Comparison of ENCODE assay signal across 29 mouse cellular contexts in genomic region chr17:42690531-42690930, GRCm38 (mm10). TPM values are rescaled to one million over a fixed set of nuclear protein-coding genes. Genes with fewer than 3 reads are reported as not detected.
A peak's percentile ranks its signal among the peaks of the same experiment; 100 is the strongest.
DNase-seq lines count a peak whose midpoint lies in the region; ATAC-seq and TF ChIP-seq lines count a peak whose summit lies in the region.
"Had no signal": no experiment of that assay in that cellular context is flagged by ENCODE, and none has a peak within 500 bp of the region (broad histone marks: within the 10 kb centered on the region; RNA-seq: fewer than 3 reads in every experiment).

No protein-coding gene starts in this region.

- H3K36me3 ChIP-seq in stomach, embryonic 14.5 days (ENCODE audit: control insufficient read depth, insufficient read depth, low read length), result no peaks in the 10 kb centered on the region
- no peaks in the 10 kb centered on the region for H3K36me3 ChIP-seq in stomach, postnatal 0 days (ENCODE audit: control insufficient read depth, insufficient read depth, low read length)
- H3K36me3 ChIP-seq: embryonic facial prominence, embryonic 15.5 days; forebrain, embryonic 12.5 days; forebrain, embryonic 15.5 days; G1E; hindbrain, embryonic 12.5 days; hindbrain, embryonic 15.5 days had no signal

- H3K27ac ChIP-seq in stomach, embryonic 14.5 days (ENCODE audit: low read length), result no peak overlapping the region
- H3K27ac ChIP-seq in stomach, postnatal 0 days (replicated peaks), result 0 out of 2 replicates have a peak overlapping the region, but pooled peaks have one; percentile 35
- H3K27ac ChIP-seq: embryonic facial prominence, embryonic 15.5 days; forebrain, embryonic 12.5 days; forebrain, embryonic 15.5 days; hindbrain, embryonic 12.5 days; hindbrain, embryonic 15.5 days had no signal

- peak; percentile 57 for DNase-seq in urinary bladder, postnatal 14 days (ENCODE audit: low spot score)
- DNase-seq in urinary bladder, adult 2 months (ENCODE audit: low spot score), result no peak
- DNase-seq in fat pad, adult 2 months (ENCODE audit: extremely low read depth, low read depth, low spot score), result peak; percentile 36
- no peak for DNase-seq in stomach, postnatal 0 days (ENCODE audit: low spot score)
- DNase-seq in spleen, postnatal 14 days (ENCODE audit: low spot score in 2 of 2), result no peak
- DNase-seq: adrenal gland, adult 2 months; adrenal gland, postnatal 14 days; B cell, adult 2 months; cerebellum, adult 11-12 months; cerebellum, adult 8-10 months; cerebellum, postnatal 10 days; cerebellum, postnatal 36 days; embryo, embryonic 11 days; gastrocnemius, postnatal 25 days; heart, adult 11 months had no signal

- WGBS in stomach, embryonic 14.5 days, result 82% methylated on average over 8 of the region's 8 CpGs
- 64% methylated on average over 8 of the region's 8 CpGs for WGBS in stomach, postnatal 0 days

- no peak overlapping the region for H3K4me3 ChIP-seq in stomach, embryonic 14.5 days (ENCODE audit: low read depth, low read length)
- H3K4me3 ChIP-seq in stomach, postnatal 0 days (ENCODE audit: low read depth, low read length), result no peak overlapping the region
- H3K4me3 ChIP-seq: embryonic facial prominence, embryonic 15.5 days; forebrain, embryonic 12.5 days; forebrain, embryonic 15.5 days; hindbrain, embryonic 12.5 days; hindbrain, embryonic 15.5 days had no signal

- no peak overlapping the region for H3K9ac ChIP-seq in stomach, embryonic 14.5 days (replicated peaks; ENCODE audit: low read depth, low read length)
- H3K9ac ChIP-seq in stomach, postnatal 0 days (ENCODE audit: low read length), result no peak overlapping the region
- H3K9ac ChIP-seq: embryonic facial prominence, embryonic 15.5 days; forebrain, embryonic 12.5 days; forebrain, embryonic 15.5 days; hindbrain, embryonic 12.5 days; hindbrain, embryonic 15.5 days had no signal

- no peak for TF ChIP-seq EP300 in stomach, postnatal 0 days (optimal IDR thresholded peaks at IDR 0.05)

- TF ChIP-seq CTCF in stomach, postnatal 0 days (IDR thresholded peaks at IDR 0.05; ENCODE audit: low read depth), result no peak

- no peaks in the 10 kb centered on the region for H3K27me3 ChIP-seq in stomach, embryonic 14.5 days (ENCODE audit: control insufficient read depth, insufficient read depth, low read length)
- no peaks in the 10 kb centered on the region for H3K27me3 ChIP-seq in stomach, postnatal 0 days (ENCODE audit: control insufficient read depth, insufficient read depth, low read length)
- H3K27me3 ChIP-seq: embryonic facial prominence, embryonic 15.5 days; forebrain, embryonic 12.5 days; forebrain, embryonic 15.5 days; hindbrain, embryonic 12.5 days; hindbrain, embryonic 15.5 days; Patski had no signal

- H3K9me3 ChIP-seq in stomach, embryonic 14.5 days (ENCODE audit: control insufficient read depth, low read depth, low read length), result no peaks in the 10 kb centered on the region
- H3K9me3 ChIP-seq in stomach, postnatal 0 days (ENCODE audit: control insufficient read depth, low read length), result no peaks in the 10 kb centered on the region
- H3K9me3 ChIP-seq: embryonic facial prominence, embryonic 15.5 days; forebrain, embryonic 12.5 days; forebrain, embryonic 15.5 days; hindbrain, embryonic 12.5 days; hindbrain, embryonic 15.5 days had no signal

- ATAC-seq in stomach, embryonic 14.5 days (ENCODE audit: insufficient number of reproducible peaks, insufficient read depth, low FRiP score, low read depth), result peak; percentile 33; the same call in 1 of the 2 replicates
- 0 out of 2 replicates have a peak, but pooled peaks have one; percentile 26 for ATAC-seq in stomach, postnatal 0 days (ENCODE audit: low FRiP score, low TSS enrichment)
- ATAC-seq in granulocyte monocyte progenitor cell, adult 5-6 weeks (replicated peaks; ENCODE audit: poor library complexity, severe bottlenecking), result no peak
- ATAC-seq: forebrain, embryonic 15.5 days; Patski had no signal

- H3K4me2 ChIP-seq in stomach, embryonic 14.5 days (replicated peaks; ENCODE audit: low read depth, low read length), result no peak overlapping the region
- H3K4me2 ChIP-seq in stomach, postnatal 0 days (replicated peaks; ENCODE audit: low read depth), result no peak overlapping the region
- H3K4me2 ChIP-seq: embryonic facial prominence, embryonic 15.5 days; forebrain, embryonic 12.5 days; forebrain, embryonic 15.5 days; heart, embryonic 11.5 days; hindbrain, embryonic 12.5 days; hindbrain, embryonic 15.5 days had no signal

- no peaks in the 10 kb centered on the region for H3K4me1 ChIP-seq in stomach, embryonic 14.5 days (ENCODE audit: control insufficient read depth, insufficient read depth, low read length)
- H3K4me1 ChIP-seq in stomach, postnatal 0 days (replicated peaks; ENCODE audit: control insufficient read depth, insufficient read depth), result no peaks in the 10 kb centered on the region
- H3K4me1 ChIP-seq: embryonic facial prominence, embryonic 15.5 days; forebrain, embryonic 12.5 days; forebrain, embryonic 15.5 days; hindbrain, embryonic 12.5 days; hindbrain, embryonic 15.5 days had no signal

RNA-seq across cellular contexts. Expression of gene Adgrf4, which starts 1.6 kb away (rescaled TPM):
- polyA plus RNA-seq in urinary bladder, adult 2 months (2012; rRNA removed), result 2.2 and 2.8 TPM in 2 replicates
- 0.20 and 0.27 TPM in 2 replicates for polyA plus RNA-seq in stomach, embryonic 14.5 days (2014; fragmentation: Nextera tagmentation; extraction: Ambion mirVana)
- 13.9 and 15.2 TPM in 2 replicates for polyA plus RNA-seq in stomach, postnatal 0 days (2015; fragmentation: Nextera tagmentation; extraction: Ambion mirVana)
- total RNA-seq in granulocyte monocyte progenitor cell, adult 5-6 weeks (2014; fragmentation: Nextera tagmentation), result not detected in 2 replicates
- total RNA-seq in granulocyte monocyte progenitor cell, adult 5-6 weeks (2017), result not detected in 2 replicates
- total RNA-seq: CH12.LX; G1E; hematopoietic stem cell, adult 5-6 weeks had no signal
- polyA plus RNA-seq: embryonic facial prominence, embryonic 11.5 days; forebrain, embryonic 12.5 days; G1E; heart, postnatal 0 days had no signal

RNA-seq across cellular contexts. Expression of gene Adgrf2, which starts 51.4 kb away (rescaled TPM):
- polyA plus RNA-seq in urinary bladder, adult 2 months (2012; rRNA removed), result 0.16 and 0.18 TPM in 2 replicates
- 0.14 TPM in 1 of 2 replicates, not detected in the other for polyA plus RNA-seq in stomach, embryonic 14.5 days (2014; fragmentation: Nextera tagmentation; extraction: Ambion mirVana)
- polyA plus RNA-seq in stomach, postnatal 0 days (2015; fragmentation: Nextera tagmentation; extraction: Ambion mirVana), result 2.6 and 3.2 TPM in 2 replicates
- total RNA-seq in granulocyte monocyte progenitor cell, adult 5-6 weeks (2014; fragmentation: Nextera tagmentation), result not detected in 2 replicates
- not detected in 2 replicates for total RNA-seq in granulocyte monocyte progenitor cell, adult 5-6 weeks (2017)
- total RNA-seq: adrenal gland, adult 2 months; CH12.LX; hematopoietic stem cell, adult 5-6 weeks had no signal
- polyA plus RNA-seq: embryonic facial prominence, embryonic 11.5 days; G1E; heart, embryonic 11.5 days had no signal

Comparison
In these comparisons a context has a peak if more than half of its experiments do, and no peak if none do; other contexts are left out.
1. DNase-seq: peak in urinary bladder, postnatal 14 days (single experiment) and fat pad, adult 2 months (single experiment); none in urinary bladder, adult 2 months (single experiment), stomach, postnatal 0 days (single experiment) and spleen, postnatal 14 days (0 of 2).